In genomic region chr10:80754594-80755290, GRCm38 (mm10) we compare ENCODE assay signal across 8 mouse cellular contexts. TPM values are rescaled to one million over a fixed set of nuclear protein-coding genes. Genes with fewer than 3 reads are reported as not detected.
DNase-seq lines count a peak whose midpoint lies in the region; ATAC-seq and TF ChIP-seq lines count a peak whose summit lies in the region.

Gene Dot1l (plus strand): TSS chr10:80755206.

- no peaks in the 10 kb centered on the region for H3K36me3 ChIP-seq in forebrain, embryonic 10.5 days (replicated peaks)
- H3K36me3 ChIP-seq in heart, embryonic 15.5 days: no peaks in the 10 kb centered on the region
- H3K36me3 ChIP-seq in liver, embryonic 14.5 days (replicated peaks; ENCODE audit: control insufficient read depth, insufficient read depth, low read depth): no peaks in the 10 kb centered on the region
- no peaks in the 10 kb centered on the region for H3K36me3 ChIP-seq in neural tube, embryonic 11.5 days (ENCODE audit: control insufficient read depth, insufficient read depth, low read length)
- H3K36me3 ChIP-seq in stomach, postnatal 0 days (ENCODE audit: control insufficient read depth, insufficient read depth, low read length): no peaks in the 10 kb centered on the region

- H3K27me3 ChIP-seq in forebrain, embryonic 10.5 days (ENCODE audit: poor library complexity, severe bottlenecking): no peaks in the 10 kb centered on the region
- no peaks in the 10 kb centered on the region for H3K27me3 ChIP-seq in heart, embryonic 15.5 days
- H3K27me3 ChIP-seq in liver, embryonic 14.5 days (ENCODE audit: control insufficient read depth, insufficient read depth, low read length): no peaks in the 10 kb centered on the region
- no peaks in the 10 kb centered on the region for H3K27me3 ChIP-seq in neural tube, embryonic 11.5 days (ENCODE audit: control insufficient read depth, insufficient read depth, low read length)
- H3K27me3 ChIP-seq in stomach, postnatal 0 days (ENCODE audit: control insufficient read depth, insufficient read depth, low read length): no peaks in the 10 kb centered on the region

- peak within 1 kb of the TSS; percentile 74 for H3K4me2 ChIP-seq in heart, embryonic 15.5 days
- peak within 1 kb of the TSS; percentile 97 for H3K4me2 ChIP-seq in liver, embryonic 14.5 days (ENCODE audit: low read depth)
- peak within 1 kb of the TSS; percentile 79 for H3K4me2 ChIP-seq in neural tube, embryonic 11.5 days (ENCODE audit: low read depth)
- H3K4me2 ChIP-seq in stomach, postnatal 0 days (replicated peaks; ENCODE audit: low read depth): peak within 1 kb of the TSS; percentile 88

- H3K9me3 ChIP-seq in forebrain, embryonic 10.5 days: no peaks in the 10 kb centered on the region
- H3K9me3 ChIP-seq in heart, embryonic 15.5 days (replicated peaks): no peaks in the 10 kb centered on the region
- H3K9me3 ChIP-seq in liver, embryonic 14.5 days (ENCODE audit: control insufficient read depth, low read length): no peaks in the 10 kb centered on the region
- H3K9me3 ChIP-seq in neural tube, embryonic 11.5 days (ENCODE audit: control insufficient read depth, low read length): no peaks in the 10 kb centered on the region
- H3K9me3 ChIP-seq in stomach, postnatal 0 days (ENCODE audit: control insufficient read depth, low read length): no peaks in the 10 kb centered on the region

- no peak for TF ChIP-seq EP300 in liver, embryonic 14.5 days (IDR thresholded peaks at IDR 0.05; ENCODE audit: low read depth)
- no peak for TF ChIP-seq EP300 in stomach, postnatal 0 days (optimal IDR thresholded peaks at IDR 0.05)

- H3K27ac ChIP-seq in forebrain, embryonic 10.5 days: peak within 1 kb of the TSS; percentile 97
- H3K27ac ChIP-seq in heart, embryonic 15.5 days: peak within 1 kb of the TSS; percentile 87
- H3K27ac ChIP-seq in liver, embryonic 14.5 days: peak within 1 kb of the TSS; percentile 50
- H3K27ac ChIP-seq in neural tube, embryonic 11.5 days (ENCODE audit: low read depth, low read length): peak within 1 kb of the TSS; percentile 83
- peak within 1 kb of the TSS; percentile 87 for H3K27ac ChIP-seq in stomach, postnatal 0 days (replicated peaks)

- under 1% methylated on average over 54 of the region's 57 CpGs for WGBS in forebrain, embryonic 10.5 days
- 3% methylated on average over 15 of the region's 57 CpGs for WGBS in heart, embryonic 15.5 days
- WGBS in liver, embryonic 14.5 days (ENCODE audit: insufficient replicate concordance): under 1% methylated on average over 54 of the region's 57 CpGs
- WGBS in neural tube, embryonic 11.5 days: 1% methylated on average over 40 of the region's 57 CpGs
- WGBS in stomach, postnatal 0 days: 1% methylated on average over 52 of the region's 57 CpGs

- H3K4me3 ChIP-seq in forebrain, embryonic 10.5 days: peak within 1 kb of the TSS; percentile 95
- H3K4me3 ChIP-seq in heart, embryonic 15.5 days: peak within 1 kb of the TSS; percentile 89
- peak within 1 kb of the TSS; percentile 86 to 99 for H3K4me3 ChIP-seq in liver, embryonic 14.5 days (ENCODE audit: insufficient read depth in 1 of 2, low read depth in 2 of 2, low read length in 2 of 2)
- peak within 1 kb of the TSS; percentile 99 for H3K4me3 ChIP-seq in neural tube, embryonic 11.5 days (ENCODE audit: low read depth, low read length)
- H3K4me3 ChIP-seq in stomach, postnatal 0 days (ENCODE audit: low read depth, low read length): peak within 1 kb of the TSS; percentile 93

- H3K4me1 ChIP-seq in forebrain, embryonic 10.5 days: peaks cover 57% of the 10 kb centered on the region
- peaks cover 67% of the 10 kb centered on the region for H3K4me1 ChIP-seq in heart, embryonic 15.5 days (replicated peaks)
- peaks cover 26 to 44% of the 10 kb centered on the region in 2 experiments for H3K4me1 ChIP-seq in liver, embryonic 14.5 days (replicated peaks; ENCODE audit: control insufficient read depth in 2 of 2, insufficient read depth in 2 of 2, low read length in 1 of 2)
- peaks cover 26% of the 10 kb centered on the region for H3K4me1 ChIP-seq in neural tube, embryonic 11.5 days (ENCODE audit: control insufficient read depth, insufficient read depth, low read length)
- H3K4me1 ChIP-seq in stomach, postnatal 0 days (replicated peaks; ENCODE audit: control insufficient read depth, insufficient read depth): peaks cover 13% of the 10 kb centered on the region

- ATAC-seq in CD4-positive, CD25-positive, alpha-beta regulatory T cell, adult 4 months: peak; percentile 82
- ATAC-seq in heart, embryonic 15.5 days (replicated peaks; ENCODE audit: insufficient number of reproducible peaks, insufficient read depth, low FRiP score, low read depth): peak; percentile 86
- ATAC-seq in liver, embryonic 14.5 days (ENCODE audit: insufficient read depth): peak; percentile 92
- ATAC-seq in neural tube, embryonic 11.5 days (ENCODE audit: insufficient read depth, low FRiP score, low TSS enrichment): peak; percentile 87
- ATAC-seq in stomach, postnatal 0 days (ENCODE audit: low FRiP score, low TSS enrichment): peak; percentile 88

- TF ChIP-seq CTCF in liver, embryonic 14.5 days (IDR thresholded peaks at IDR 0.05; ENCODE audit: low read depth): no peak
- TF ChIP-seq CTCF in stomach, postnatal 0 days (IDR thresholded peaks at IDR 0.05; ENCODE audit: low read depth): no peak

- peak; percentile 93 for DNase-seq in c-Kit-negative CD71-positive TER-119-positive erythroid progenitor cells, embryonic 14.5 days (ENCODE audit: low read depth, low spot score)
- DNase-seq in forebrain, embryonic 10.5 days (ENCODE audit: extremely low spot score, low spot score): peak; percentile 96
- peak; percentile 98 to 99 for DNase-seq in kidney, postnatal 25 days
- peak; percentile 94 for DNase-seq in liver, embryonic 14.5 days (ENCODE audit: low read depth in 3 of 3, low spot score in 3 of 3)
- peak; percentile 99 for DNase-seq in neural tube, embryonic 11.5 days (ENCODE audit: low spot score)
- peak; percentile 99 for DNase-seq in stomach, postnatal 0 days (ENCODE audit: low spot score)

- peak within 1 kb of the TSS; percentile 90 for H3K9ac ChIP-seq in heart, embryonic 15.5 days
- peak within 1 kb of the TSS; percentile 84 for H3K9ac ChIP-seq in liver, embryonic 14.5 days (replicated peaks)
- peak within 1 kb of the TSS; percentile 98 for H3K9ac ChIP-seq in neural tube, embryonic 11.5 days (ENCODE audit: low read length)
- peak within 1 kb of the TSS; percentile 92 for H3K9ac ChIP-seq in stomach, postnatal 0 days (ENCODE audit: low read length)

RNA-seq across cellular contexts. Expression of gene Dot1l, which starts in this region (rescaled TPM):
- polyA plus RNA-seq in CD4-positive, CD25-positive, alpha-beta regulatory T cell, adult 4 months (2017; shearing (Covaris generic)): 10 to 100 TPM; 13.4 to 15.5 TPM
- 20.8 and 21.7 TPM in 2 replicates for polyA plus RNA-seq in forebrain, embryonic 10.5 days (2016; fragmentation: Nextera tagmentation; extraction: Ambion mirVana)
- polyA plus RNA-seq in heart, embryonic 15.5 days (2015; fragmentation: Nextera tagmentation; extraction: Ambion mirVana): 16.1 and 22.4 TPM in 2 replicates
- polyA plus RNA-seq in liver, embryonic 14.5 days (2012; rRNA removed): 11.5 and 11.6 TPM in 2 replicates
- 7.1 and 8.3 TPM in 2 replicates for polyA plus RNA-seq in liver, embryonic 14.5 days (2014; fragmentation: Nextera tagmentation; extraction: Ambion mirVana)
- 23.9 and 24.3 TPM in 2 replicates for polyA plus RNA-seq in neural tube, embryonic 11.5 days (2014; fragmentation: Nextera tagmentation; extraction: Ambion mirVana)
- polyA plus RNA-seq in stomach, postnatal 0 days (2015; fragmentation: Nextera tagmentation; extraction: Ambion mirVana): 5.4 and 6.2 TPM in 2 replicates

Comparison
In these comparisons a context has a peak if more than half of its experiments do, and no peak if none do; other contexts are left out.
1. Peak in every context shown above with its lines: DNase-seq, ATAC-seq, H3K4me3 ChIP-seq and H3K27ac ChIP-seq.